Mouse (Mus musculus) frontal cortex, adult (tissue): ENCODE results near the gene Tshz3.

Experiments
- ATAC-seq: cut with Nextera tagmentation; 2 replicates; pipeline ENCODE4 v1.9.2; 2017; ENCODE audit warnings: mild to moderate bottlenecking, moderate library complexity, mixed read lengths; ENCODE audit not compliant: low TSS enrichment

The Tshz3 gene

GRCm38 (mm10) chr7:36786713-36787421, 88.9 kb downstream of the Tshz3 start:
- no peak for ATAC-seq

DNA sequence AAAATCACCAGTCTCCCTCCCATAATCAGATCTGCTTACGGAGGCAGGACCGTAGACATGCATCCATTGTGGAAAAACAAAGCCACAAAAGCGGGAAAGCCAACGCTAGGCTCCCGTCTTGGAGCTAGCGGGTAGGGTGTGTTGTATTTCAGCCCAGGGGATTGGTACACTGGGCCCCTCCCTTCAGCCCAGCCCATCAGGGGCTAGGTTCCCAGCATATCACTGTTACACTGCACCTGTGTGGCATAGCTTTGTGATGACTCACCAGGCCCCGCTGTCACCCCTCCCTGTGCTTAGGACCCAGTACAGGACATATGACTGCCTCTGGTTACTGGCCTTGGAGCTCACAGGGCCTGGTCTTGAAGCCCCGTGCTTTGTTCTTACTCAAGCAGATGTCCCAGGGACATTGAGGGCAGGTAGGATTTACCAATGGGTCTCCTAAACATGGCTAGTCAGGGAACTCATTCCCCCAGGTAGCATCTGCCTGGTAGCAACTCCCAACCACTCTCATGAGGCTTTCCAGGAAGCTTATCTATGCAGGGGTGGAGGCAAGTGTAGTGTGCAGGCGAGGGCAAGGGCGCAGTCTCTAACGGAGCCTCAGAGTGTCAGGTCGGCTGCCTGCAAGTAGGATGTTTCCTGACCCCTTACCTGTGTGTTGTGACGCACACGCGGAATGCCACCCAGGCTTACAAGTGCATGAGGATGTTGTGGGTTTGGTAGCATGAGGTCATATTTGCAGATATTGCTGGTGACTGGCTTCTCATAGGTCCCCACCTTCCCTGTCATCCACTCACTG, 98.7 kb downstream of the Tshz3 start:
- ATAC-seq: no peak
